Mouse (Mus musculus) midbrain, postnatal 0 days (tissue): ENCODE measurements at regions not wholly inside any gene's neighbourhood (a gene's known extent, or its start where the extent isn't known, plus 50 kb on each side); places are given as distances from the start of the nearest gene placed in this dataset.

Experiments
- ATAC-seq: fragments of 200-750 bp; cut with Nextera tagmentation; 2 replicates; pipeline ENCODE4 v1.8.0; 2017; ENCODE audit warnings: moderate number of reproducible peaks, mild to moderate bottlenecking, moderate TSS enrichment, moderate library complexity; ENCODE audit not compliant: low FRiP score
- DNase-seq: peaks from one replicate; pipeline ENCODE4 v3.0.0-alpha.2; 2015; ENCODE audit warnings: low spot score
- H3K27ac ChIP-seq: fragments of 300-500 bp; sonication (generic); 2 replicates; pipeline ENCODE4 v1.5.1; 2014; ENCODE audit warnings: low read depth, mild to moderate bottlenecking, low read length, mixed read lengths
- H3K27me3 ChIP-seq: fragments of 300-500 bp; sonication (generic); 2 replicates; pipeline ENCODE4 v1.6.1; 2014; ENCODE audit warnings: low read length, control low read depth, mixed read lengths; ENCODE audit not compliant: insufficient read depth
- H3K36me3 ChIP-seq: fragments of 300-500 bp; sonication (generic); 2 replicates; pipeline ENCODE4 v1.6.1; 2014; ENCODE audit warnings: low read length, control low read depth, mixed read lengths; ENCODE audit not compliant: insufficient read depth
- H3K4me1 ChIP-seq: fragments of 300-500 bp; sonication (generic); 2 replicates; pipeline ENCODE4 v1.6.1; 2014; ENCODE audit warnings: mild to moderate bottlenecking, control low read depth, antibody characterized with exemption, low read length, mixed read lengths; ENCODE audit not compliant: insufficient read depth
- H3K4me2 ChIP-seq: fragments of 300-500 bp; sonication (generic); 2 replicates; pipeline ENCODE4 v1.6.1; 2014; ENCODE audit warnings: low read depth, mild to moderate bottlenecking, low read length, mixed read lengths; ENCODE audit not compliant: poor library complexity, severe bottlenecking
- H3K4me3 ChIP-seq: fragments of 300-500 bp; sonication (generic); 2 replicates; pipeline ENCODE4 v1.5.1; 2014; ENCODE audit warnings: low read depth, mild to moderate bottlenecking, low read length, moderate library complexity
- H3K9ac ChIP-seq: fragments of 300-500 bp; sonication (generic); replicated peaks from 2 replicates; pipeline ENCODE4 v1.6.1; 2014; ENCODE audit warnings: mild to moderate bottlenecking, low read length, moderate library complexity, mixed read lengths; ENCODE audit not compliant: poor library complexity, severe bottlenecking
- H3K9me3 ChIP-seq: fragments of 300-500 bp; sonication (generic); 2 replicates; pipeline ENCODE4 v1.6.1; 2016; ENCODE audit warnings: low read length, control low read depth
- CTCF ChIP-seq: IDR thresholded peaks from 2 replicates; pipeline ENCODE4 v1.5.1; 2016; ENCODE audit warnings: antibody characterized with exemption, mild to moderate bottlenecking
- WGBS: fragments of 180-500 bp; shearing (Covaris S2); extraction: QIAGEN DNeasy Blood & Tissue Kit; methylation state at CpG from one replicate; pipeline ENCODE4 v1.1.7; 2014; 5-methylcytosine and 5-hydroxymethylcytosine counted together

- H3K36me3 ChIP-seq: no peaks in the 10 kb centered on the region
Measured at GRCm38 (mm10) chr7:72835423-72835822, 529.0 kb upstream of the Mctp2 start.

GRCm38 (mm10) chr7:72836026-72836425 lies 529.6 kb upstream of the Mctp2 start:
- H3K4me3 ChIP-seq: no peak overlapping the region
- H3K4me2 ChIP-seq: no peak overlapping the region
- DNase-seq (no peak), ATAC-seq (no peak)
- no peak overlapping the region for H3K27ac ChIP-seq
- TF ChIP-seq CTCF: no peak
- H3K9ac ChIP-seq: no peak overlapping the region
- no peaks in the 10 kb centered on the region for H3K27me3 ChIP-seq
- H3K9me3 ChIP-seq: no peaks in the 10 kb centered on the region
- H3K36me3 ChIP-seq: no peaks in the 10 kb centered on the region
- H3K4me1 ChIP-seq: peaks cover 8% of the 10 kb centered on the region; the same call in 1 of the 2 replicates
- 64% methylated on average over 4 of the region's 4 CpGs for whole genome bisulfite sequencing

More at GRCm38 (mm10) chr7:72835423-72835822, 529.0 kb upstream of the Mctp2 start:
- H3K9me3 ChIP-seq: no peaks in the 10 kb centered on the region
- 83% methylated on average over 1 of the region's 1 CpGs for whole genome bisulfite sequencing
- H3K27ac ChIP-seq: no peak overlapping the region
- DNase-seq (no peak), ATAC-seq (no peak)
- peaks cover 8% of the 10 kb centered on the region; the same call in 1 of the 2 replicates for H3K4me1 ChIP-seq
- peak; percentile 45 for TF ChIP-seq CTCF
- no peak overlapping the region for H3K4me3 ChIP-seq
- no peak overlapping the region for H3K4me2 ChIP-seq
- no peak overlapping the region for H3K9ac ChIP-seq
- no peaks in the 10 kb centered on the region for H3K27me3 ChIP-seq

DNA sequence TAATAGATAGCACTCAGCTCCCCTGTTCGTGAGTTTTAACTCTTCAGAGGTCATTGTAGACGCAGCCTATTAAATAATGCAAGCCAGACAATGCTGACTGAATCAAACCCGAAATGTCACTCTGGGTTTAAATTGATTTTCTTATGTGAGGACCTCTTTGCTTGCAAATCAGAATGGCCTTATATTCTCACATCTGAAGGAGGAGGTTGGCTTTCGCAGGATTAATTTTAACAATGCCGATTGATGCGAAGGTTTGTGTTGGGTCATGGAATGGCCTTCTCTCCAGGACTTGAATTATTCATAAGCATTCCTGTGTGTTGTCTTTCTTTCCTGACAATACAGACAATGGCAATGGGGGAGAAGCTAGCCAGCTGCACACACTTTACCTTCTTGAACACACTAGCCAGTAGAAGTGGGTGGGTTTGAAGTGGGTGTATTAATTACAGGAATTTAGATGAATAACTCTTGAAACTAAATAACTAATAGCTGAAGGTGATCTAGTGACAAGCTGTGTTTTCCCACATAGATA lies 530.1 kb upstream of the Mctp2 start:
- 28% methylated on average over 6 of the region's 6 CpGs for WGBS
- no peaks in the 10 kb centered on the region for H3K9me3 ChIP-seq
- no peak overlapping the region for H3K4me2 ChIP-seq
- H3K27me3 ChIP-seq: no peaks in the 10 kb centered on the region
- no peak overlapping the region for H3K27ac ChIP-seq
- DNase-seq (no peak), ATAC-seq (no peak)
- no peak for TF ChIP-seq CTCF
- H3K4me1 ChIP-seq: peaks cover 8% of the 10 kb centered on the region; the same call in 1 of the 2 replicates
- no peak overlapping the region for H3K4me3 ChIP-seq
- no peaks in the 10 kb centered on the region for H3K36me3 ChIP-seq
- H3K9ac ChIP-seq: no peak overlapping the region

DNA sequence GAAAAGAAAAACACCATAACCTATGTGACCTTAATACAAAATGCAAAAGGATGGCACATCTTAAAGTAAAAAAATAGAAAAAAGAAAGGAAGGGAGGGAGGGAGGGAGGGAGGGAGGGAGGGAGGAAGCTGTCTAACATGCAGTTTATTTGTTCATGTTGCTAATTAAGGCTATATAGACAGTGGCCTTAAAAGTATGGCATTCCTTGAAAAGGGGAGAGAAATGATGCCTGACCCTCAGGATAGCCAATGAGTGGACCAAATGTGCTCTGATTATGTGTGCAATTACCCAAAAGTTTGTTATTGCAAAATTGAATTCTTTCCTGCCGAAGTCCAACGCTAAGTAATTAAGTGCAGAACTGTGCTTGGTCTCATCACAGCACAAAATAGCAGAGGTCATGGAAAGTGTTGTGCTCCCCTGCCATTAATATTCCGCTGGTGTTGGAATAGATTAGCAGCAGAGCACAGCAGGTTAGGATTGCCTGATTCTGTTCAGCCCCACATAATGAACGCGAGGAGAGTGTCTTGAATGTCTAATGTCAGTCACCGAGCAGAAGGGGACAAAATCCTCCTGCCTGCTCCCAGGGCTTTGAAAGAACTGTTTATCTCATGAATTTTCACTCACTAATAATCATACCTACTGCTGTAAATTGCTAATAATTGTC lies 531.7 kb upstream of the Mctp2 start:
- Histone ChIP-seq H3K27me3 (no peaks in the 10 kb centered on the region), H3K9me3 (no peaks in the 10 kb centered on the region), H3K27ac (no peak overlapping the region), H3K9ac (no peak overlapping the region), H3K4me1 (peaks cover 8% of the 10 kb centered on the region; the same call in 1 of the 2 replicates), H3K4me3 (no peak overlapping the region), H3K4me2 (no peak overlapping the region), H3K36me3 (no peaks in the 10 kb centered on the region)
- WGBS: 12% methylated on average over 6 of the region's 6 CpGs
- no peak for TF ChIP-seq CTCF
- no peak for ATAC-seq
- DNase-seq: peak; percentile 42

DNA sequence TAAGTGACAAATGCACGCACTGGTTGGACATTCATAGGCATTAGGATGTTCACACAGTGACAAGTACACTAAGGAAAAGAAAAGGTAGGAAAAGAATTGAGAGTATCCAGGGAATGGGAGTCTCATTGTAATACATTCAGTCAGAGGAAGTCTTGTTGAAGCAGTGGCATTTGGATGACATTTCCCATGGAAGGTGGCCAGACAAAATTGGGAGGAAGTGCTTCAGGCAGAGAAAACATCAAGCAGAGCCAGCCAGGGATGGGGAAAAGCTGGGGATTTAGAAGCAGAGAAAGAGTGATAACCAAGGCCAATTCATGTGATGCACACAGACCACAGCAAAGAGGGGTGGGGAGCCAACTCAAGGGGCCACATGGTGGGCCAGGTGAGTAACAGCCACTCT lies 524.0 kb upstream of the Rgma start:
- DNase-seq (no peak), ATAC-seq (no peak)
- TF ChIP-seq CTCF: no peak
- Histone ChIP-seq H3K9me3 (no peaks in the 10 kb centered on the region), H3K4me3 (no peak overlapping the region), H3K36me3 (no peaks in the 10 kb centered on the region), H3K4me1 (no peaks in the 10 kb centered on the region), H3K9ac (no peak overlapping the region), H3K4me2 (no peak overlapping the region), H3K27me3 (no peaks in the 10 kb centered on the region), H3K27ac (no peak overlapping the region)
- 88% methylated on average over 1 of the region's 1 CpGs for WGBS

- Histone ChIP-seq H3K4me3 (no peak overlapping the region), H3K27me3 (no peaks in the 10 kb centered on the region), H3K36me3 (no peaks in the 10 kb centered on the region), H3K4me2 (no peak overlapping the region), H3K27ac (no peak overlapping the region), H3K4me1 (no peaks in the 10 kb centered on the region), H3K9ac (no peak overlapping the region), H3K9me3 (no peaks in the 10 kb centered on the region)
- DNase-seq (no peak), ATAC-seq (no peak)
- no peak for TF ChIP-seq CTCF
- 59% methylated on average over 2 of the region's 2 CpGs for WGBS
Measured at GRCm38 (mm10) chr7:72854501-72855002, 520.8 kb upstream of the Rgma start.
